Mouse (Mus musculus) lung, adult 2 months (tissue): ENCODE results near the gene Maml3.

ENCODE experiments used
- CTCF ChIP-seq: fragments of 200-500 bp; IDR thresholded peaks from 2 replicates; pipeline ENCODE4 v1.5.1; 2011; ENCODE audit warnings: mild to moderate bottlenecking, low read length, control low read depth; ENCODE audit not compliant: insufficient read depth
- POLR2A ChIP-seq: fragments of 200-500 bp; IDR thresholded peaks from 2 replicates; pipeline ENCODE4 v1.6.1; 2011; ENCODE audit warnings: low read depth, mild to moderate bottlenecking, control low read depth, low read length, borderline replicate concordance; ENCODE audit errors: extremely low read depth

DNA sequence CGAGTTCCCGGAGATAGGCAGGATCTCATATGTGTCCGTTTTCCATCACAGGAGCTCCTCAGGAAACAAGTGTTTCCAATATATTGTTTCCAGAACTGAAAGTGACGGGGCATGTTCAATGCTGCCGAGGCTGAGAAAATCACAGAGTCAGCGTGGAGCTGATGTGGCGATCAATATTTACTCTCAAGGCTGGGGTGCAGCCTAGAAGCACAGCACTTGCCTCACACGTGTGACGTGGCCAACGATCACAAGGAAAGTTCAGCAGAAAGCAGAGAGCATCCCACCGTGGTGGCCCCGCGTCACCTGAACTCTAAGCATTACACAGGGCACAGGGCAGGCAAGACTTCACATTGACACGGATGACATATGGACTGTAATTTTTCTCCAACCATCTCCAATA lies 410.3 kb downstream of the Maml3 start:
- TF ChIP-seq CTCF (no peak), POLR2A (no peak)
